Mouse (Mus musculus) midbrain, embryonic 12.5 days (tissue): ENCODE data around the gene Socs4. TPM values are rescaled to one million over a fixed set of nuclear protein-coding genes. Genes with fewer than 3 reads are reported as not detected.
"Not testable (repeated sequence)": the region's sequence is repeated elsewhere in the genome, so short reads cannot be mapped to it uniquely, and the experiment has no call there.

Source experiments
- ATAC-seq: fragments of 200-750 bp; cut with Nextera tagmentation; 2 replicates; pipeline ENCODE4 v1.8.0; 2017; ENCODE audit warnings: low read depth, moderate TSS enrichment, moderate library complexity; ENCODE audit not compliant: low FRiP score
- H3K27ac ChIP-seq: fragments of 300-500 bp; sonication (generic); replicated peaks from 2 replicates; pipeline ENCODE4 v1.5.1; 2016; ENCODE audit warnings: mild to moderate bottlenecking
- H3K27me3 ChIP-seq: fragments of 300-500 bp; sonication (generic); 2 replicates; pipeline ENCODE4 v1.6.1; 2016; ENCODE audit warnings: mild to moderate bottlenecking
- H3K36me3 ChIP-seq: fragments of 300-500 bp; sonication (generic); 2 replicates; pipeline ENCODE4 v1.6.1; 2016
- H3K4me1 ChIP-seq: fragments of 300-500 bp; sonication (generic); 2 replicates; pipeline ENCODE4 v1.6.1; 2016
- H3K4me2 ChIP-seq: fragments of 300-500 bp; sonication (generic); replicated peaks from 2 replicates; pipeline ENCODE4 v1.6.1; 2016; ENCODE audit warnings: mild to moderate bottlenecking, moderate library complexity
- H3K4me3 ChIP-seq: fragments of 300-500 bp; sonication (generic); 2 replicates; pipeline ENCODE4 v1.5.1; 2016; ENCODE audit warnings: mild to moderate bottlenecking
- H3K9ac ChIP-seq: fragments of 300-500 bp; sonication (generic); replicated peaks from 2 replicates; pipeline ENCODE4 v1.6.1; 2016; ENCODE audit warnings: mild to moderate bottlenecking, moderate library complexity
- H3K9me3 ChIP-seq: fragments of 300-500 bp; sonication (generic); 2 replicates; pipeline ENCODE4 v1.6.1; 2016; ENCODE audit warnings: mild to moderate bottlenecking
- WGBS: fragments of 180-500 bp; shearing (Covaris S2); methylation state at CpG from one replicate; pipeline ENCODE4 v1.1.7; 2016; 5-methylcytosine and 5-hydroxymethylcytosine counted together
- polyA plus RNA-seq: library from polyadenylated mRNA; unstranded; fragments of >200 nt; fragmentation: Nextera tagmentation; extraction: Ambion mirVana; gene quantifications from 2 replicates; pipeline ENCODE4 v1.2.1, GENCODE M21; 2016

Socs4 gene
- polyA plus RNA-seq, 1 experiment from 2014 or later: 4.3 TPM

- ATAC-seq: no peak
Observed at GRCm38 (mm10) chr14:47319362-47319761, 42.6 kb downstream of the Socs4 start.

GRCm38 (mm10) chr14:47321581-47321980 is 44.9 kb downstream of the Socs4 start:
- not testable (repeated sequence) for H3K27ac ChIP-seq, H3K4me3 ChIP-seq, H3K4me1 ChIP-seq, ATAC-seq, H3K9ac ChIP-seq, H3K9me3 ChIP-seq, H3K27me3 ChIP-seq, H3K4me2 ChIP-seq
- WGBS: 94% methylated on average over 7 of the region's 8 CpGs
- peaks cover 39% of the 10 kb centered on the region for H3K36me3 ChIP-seq

More at GRCm38 (mm10) chr14:47319362-47319761, 42.6 kb downstream of the Socs4 start:
- H3K4me1 ChIP-seq: no peaks in the 10 kb centered on the region
- 92% methylated on average over 5 of the region's 5 CpGs for WGBS
- H3K36me3 ChIP-seq: peaks cover 39% of the 10 kb centered on the region
- no peak overlapping the region for H3K4me2 ChIP-seq
- H3K4me3 ChIP-seq: no peak overlapping the region
- H3K27me3 ChIP-seq: no peaks in the 10 kb centered on the region
- no peak overlapping the region for H3K27ac ChIP-seq
- no peak overlapping the region for H3K9ac ChIP-seq
- H3K9me3 ChIP-seq: no peaks in the 10 kb centered on the region

DNA sequence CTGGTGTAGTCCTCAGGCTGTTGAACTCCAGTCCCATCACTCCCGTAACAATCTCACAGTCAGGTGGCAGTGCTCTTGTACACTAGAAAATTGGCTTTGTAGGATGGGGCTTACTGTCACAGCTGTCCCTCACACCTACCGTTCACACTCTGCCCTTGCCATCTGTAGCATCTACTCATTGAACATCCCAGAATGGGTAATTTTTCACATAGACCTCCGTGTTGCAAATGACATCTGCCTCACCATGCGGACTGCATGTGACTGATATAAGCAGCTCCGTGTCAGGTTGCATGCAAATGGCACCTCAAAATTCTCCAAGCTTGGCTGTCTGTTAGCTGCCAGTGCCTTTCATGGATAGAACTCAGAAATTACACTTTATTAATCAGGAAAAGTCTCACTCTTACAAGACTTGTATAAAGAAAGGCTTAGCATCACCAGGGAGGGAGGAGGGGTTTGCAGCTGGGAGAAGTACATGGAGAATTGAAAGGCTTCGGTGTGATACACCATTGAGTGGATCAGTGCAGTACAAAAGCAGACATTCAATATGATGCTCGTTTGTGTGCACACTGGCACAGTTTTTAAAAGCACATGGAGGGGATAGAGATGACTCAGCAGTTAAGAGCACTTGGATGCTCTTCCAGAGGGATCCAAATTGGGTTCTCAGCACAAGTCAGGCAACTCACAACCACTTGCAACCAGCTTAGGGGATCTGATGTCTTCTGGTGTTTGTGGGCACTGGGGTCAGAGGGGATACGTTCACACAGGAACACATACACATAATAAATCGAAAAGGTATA is 49.4 kb downstream of the Socs4 start:
- Histone ChIP-seq H3K4me3 (no peak overlapping the region), H3K4me2 (no peak overlapping the region), H3K27ac (no peak overlapping the region), H3K36me3 (peaks cover 16% of the 10 kb centered on the region), H3K9ac (no peak overlapping the region), H3K27me3 (no peaks in the 10 kb centered on the region), H3K4me1 (no peaks in the 10 kb centered on the region), H3K9me3 (no peaks in the 10 kb centered on the region)
- no peak for ATAC-seq
- 88% methylated on average over 9 of the region's 9 CpGs for WGBS

DNA sequence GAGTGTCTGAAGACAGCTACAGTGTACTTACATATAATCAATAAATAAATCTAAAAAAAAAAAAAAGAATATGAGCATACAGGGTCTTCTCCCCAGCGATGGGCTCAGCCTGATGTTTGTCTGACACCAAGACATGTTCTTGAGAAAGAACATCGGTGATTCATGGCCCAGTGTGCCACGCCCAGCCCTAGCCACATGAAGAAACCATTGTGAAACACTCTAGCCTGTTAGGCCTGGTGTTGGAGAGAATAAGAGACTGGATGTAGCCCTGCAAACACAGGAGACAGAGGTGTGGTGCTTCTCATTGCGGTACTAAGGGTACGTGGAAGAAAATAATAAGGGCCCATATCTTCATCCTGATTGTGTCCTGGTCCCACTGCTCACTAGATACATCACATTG is 50.6 kb downstream of the Socs4 start:
- no peak for ATAC-seq
- H3K4me3 ChIP-seq: no peak overlapping the region

GRCm38 (mm10) chr14:47331920-47332319 is 55.2 kb downstream of the Socs4 start:
- no peak overlapping the region for H3K9ac ChIP-seq
- H3K4me3 ChIP-seq: no peak overlapping the region
- no peaks in the 10 kb centered on the region for H3K9me3 ChIP-seq
- H3K4me2 ChIP-seq: no peak overlapping the region
- no peak overlapping the region for H3K27ac ChIP-seq
- H3K4me1 ChIP-seq: no peaks in the 10 kb centered on the region
- ATAC-seq: no peak
- H3K27me3 ChIP-seq: no peaks in the 10 kb centered on the region
- WGBS: 65% methylated on average over 5 of the region's 5 CpGs
- H3K36me3 ChIP-seq: no peaks in the 10 kb centered on the region

More for the DNA sequence above, 50.6 kb downstream of the Socs4 start:
- Histone ChIP-seq H3K4me2 (no peak overlapping the region), H3K27me3 (no peaks in the 10 kb centered on the region), H3K36me3 (peaks cover 13% of the 10 kb centered on the region), H3K9ac (no peak overlapping the region), H3K9me3 (no peaks in the 10 kb centered on the region), H3K27ac (no peak overlapping the region), H3K4me1 (no peaks in the 10 kb centered on the region)
- 88% methylated on average over 5 of the region's 5 CpGs for WGBS

DNA sequence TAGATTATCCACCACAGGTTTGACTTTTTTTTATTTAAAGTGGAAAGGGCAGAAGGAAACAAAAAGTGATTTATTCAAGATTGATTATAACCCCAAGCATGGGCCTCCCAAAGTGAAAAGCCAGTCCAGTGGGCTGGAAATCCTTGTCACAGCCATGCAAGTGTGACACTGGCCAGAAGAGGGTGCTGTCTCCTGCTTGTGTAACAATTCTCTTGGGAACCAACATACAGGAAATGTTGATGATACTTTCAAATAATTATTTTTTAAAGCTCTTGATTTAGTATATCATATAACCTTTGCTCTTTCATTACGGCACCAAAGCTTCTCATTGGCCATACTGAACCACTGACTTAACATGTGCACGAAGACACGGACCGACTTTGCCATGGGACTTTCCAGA is 58.1 kb downstream of the Socs4 start:
- no peak overlapping the region for H3K27ac ChIP-seq
- ATAC-seq: no peak
- no peaks in the 10 kb centered on the region for H3K9me3 ChIP-seq
- H3K9ac ChIP-seq: no peak overlapping the region
- no peak overlapping the region for H3K4me2 ChIP-seq
- no peaks in the 10 kb centered on the region for H3K4me1 ChIP-seq
- no peaks in the 10 kb centered on the region for H3K36me3 ChIP-seq
- H3K4me3 ChIP-seq: no peak overlapping the region
- 82% methylated on average over 4 of the region's 4 CpGs for WGBS
- H3K27me3 ChIP-seq: no peaks in the 10 kb centered on the region

DNA sequence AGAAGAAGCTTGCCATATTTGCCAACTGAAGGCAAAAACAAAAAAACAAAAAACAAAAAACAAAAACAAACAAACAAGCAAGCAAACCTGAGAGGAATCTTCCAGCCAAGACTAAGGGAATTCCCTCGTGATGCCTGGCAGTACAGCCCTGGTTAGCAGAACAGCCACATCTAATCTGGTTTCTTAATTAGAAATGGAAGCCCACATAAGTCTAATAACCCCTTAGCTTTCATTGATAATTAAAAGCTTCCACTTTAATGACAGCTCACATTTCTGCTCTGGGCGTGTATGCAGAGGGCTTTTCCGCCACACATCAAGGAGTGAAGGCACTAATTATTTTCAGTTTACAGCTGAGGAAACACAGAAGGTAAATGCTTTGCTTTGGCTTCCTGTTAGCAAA is 58.6 kb downstream of the Socs4 start:
- Histone ChIP-seq H3K9me3 (no peaks in the 10 kb centered on the region), H3K27me3 (no peaks in the 10 kb centered on the region), H3K9ac (no peak overlapping the region), H3K4me3 (no peak overlapping the region), H3K4me1 (no peaks in the 10 kb centered on the region), H3K4me2 (no peak overlapping the region), H3K27ac (no peak overlapping the region), H3K36me3 (no peaks in the 10 kb centered on the region)
- WGBS: 75% methylated on average over 3 of the region's 3 CpGs
- no peak for ATAC-seq

DNA sequence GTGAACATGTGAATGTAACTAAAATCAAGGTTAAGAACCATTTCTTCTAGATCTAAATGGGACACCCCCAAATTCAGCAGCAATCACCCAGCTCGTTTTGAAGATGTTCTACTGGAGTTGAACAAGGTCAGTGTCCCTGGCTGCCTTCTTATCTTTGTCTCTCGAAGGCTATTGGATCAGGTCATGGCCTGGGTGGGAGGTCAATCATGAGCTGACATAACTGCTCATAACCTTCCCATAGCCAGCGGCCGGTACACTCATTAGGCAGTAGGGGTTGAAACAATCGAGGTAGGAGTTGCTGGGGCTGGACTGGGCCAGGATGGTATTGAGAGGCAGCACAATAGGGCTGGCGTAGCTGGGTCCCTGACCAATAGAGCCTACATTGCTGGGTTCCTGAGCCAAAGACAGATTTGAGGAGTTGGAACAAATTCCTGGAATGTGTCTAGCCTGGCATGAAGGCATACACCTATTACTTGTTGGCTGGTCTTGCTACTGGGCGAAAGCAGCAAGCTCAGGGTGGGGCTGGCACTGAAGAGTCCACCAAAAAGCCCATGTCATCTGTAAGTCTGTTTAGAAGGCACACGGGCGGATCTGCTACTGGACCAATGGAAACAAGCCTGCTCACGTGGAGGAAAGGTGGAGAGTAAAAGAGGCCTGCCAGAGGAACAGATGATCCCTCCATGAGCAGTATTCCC is 63.6 kb downstream of the Socs4 start:
- H3K27ac ChIP-seq: no peak overlapping the region
- no peaks in the 10 kb centered on the region for H3K27me3 ChIP-seq
- no peak overlapping the region for H3K4me3 ChIP-seq
- H3K4me2 ChIP-seq: no peak overlapping the region
- no peaks in the 10 kb centered on the region for H3K36me3 ChIP-seq
- H3K9ac ChIP-seq: no peak overlapping the region
- no peak for ATAC-seq
- 85% methylated on average over 10 of the region's 10 CpGs for WGBS
- no peaks in the 10 kb centered on the region for H3K9me3 ChIP-seq
- H3K4me1 ChIP-seq: peaks cover 4% of the 10 kb centered on the region

DNA sequence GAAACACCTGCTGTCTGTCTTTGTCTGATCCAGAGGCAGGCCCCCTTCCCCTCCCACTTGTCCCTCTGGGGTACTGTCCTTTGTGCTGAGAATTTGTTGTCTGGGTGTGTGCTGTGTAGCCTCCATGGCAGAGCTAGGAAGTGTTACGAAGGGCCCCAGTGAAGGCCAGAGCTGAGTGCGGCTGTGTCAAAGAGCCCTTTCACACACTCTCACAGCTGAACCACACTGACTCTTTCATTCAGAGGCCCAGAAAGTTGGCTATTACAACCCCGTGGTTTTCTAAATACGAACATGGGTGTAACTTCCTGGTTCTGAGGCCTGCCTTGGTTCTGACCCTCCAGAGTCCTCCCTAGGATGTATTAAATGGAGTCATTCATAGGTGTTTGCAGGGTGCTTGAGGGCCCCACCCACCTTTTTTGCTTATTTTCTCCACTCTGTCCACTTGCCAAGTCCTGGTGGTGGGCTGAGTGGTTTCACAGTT is 65.1 kb downstream of the Socs4 start:
- no peak for ATAC-seq
- Histone ChIP-seq H3K9ac (no peak overlapping the region), H3K36me3 (no peaks in the 10 kb centered on the region), H3K4me1 (peaks cover 4% of the 10 kb centered on the region), H3K4me3 (no peak overlapping the region), H3K4me2 (no peak overlapping the region), H3K27me3 (no peaks in the 10 kb centered on the region), H3K9me3 (no peaks in the 10 kb centered on the region), H3K27ac (0 out of 2 replicates have a peak overlapping the region, but pooled peaks have one; percentile 25)
- 69% methylated on average over 4 of the region's 4 CpGs for WGBS

Other genes starting within 250 kb of the Socs4 start
- 3.1 and 5.0 TPM in 2 replicates for gene Gch1, start 87.5 kb upstream of the Socs4 start, polyA plus RNA-seq
- gene Wdhd1, start 74 bp upstream of the Socs4 start, polyA plus RNA-seq: 41.6 and 42.3 TPM in 2 replicates
- 79.9 and 88.8 TPM in 2 replicates for gene Mapk1ip1l, start 21.3 kb downstream of the Socs4 start, polyA plus RNA-seq
- 0.94 and 1.1 TPM in 2 replicates for gene Lgals3, start 90.8 kb downstream of the Socs4 start, polyA plus RNA-seq
- gene Dlgap5, start 141.5 kb downstream of the Socs4 start, polyA plus RNA-seq: 50.0 and 51.0 TPM in 2 replicates
- gene Fbxo34, start 173.5 kb downstream of the Socs4 start, polyA plus RNA-seq: 26.4 and 26.5 TPM in 2 replicates